Mouse (Mus musculus) layer of hippocampus, adult 2 months (tissue): ENCODE measurements around the gene Ift27. TPM values are rescaled to one million over a fixed set of nuclear protein-coding genes. Genes with fewer than 3 reads are reported as not detected.

Experiments
- DNase-seq, 2 experiments: peaks; one replicate each; pipeline ENCODE4 v3.0.0; 2022; ENCODE audit warnings: low spot score in 2 of 2
- H3K27ac ChIP-seq: fragments of 200-600 bp; 2 replicates; pipeline ENCODE4 v1.8.1; 2022
- H3K4me3 ChIP-seq: fragments of 200-600 bp; 2 replicates; pipeline ENCODE4 v1.8.1; 2022; ENCODE audit warnings: mild to moderate bottlenecking
- CTCF ChIP-seq: fragments of 200-600 bp; conservative IDR thresholded peaks from 2 replicates; pipeline ENCODE4 v1.8.1; 2022; ENCODE audit warnings: antibody characterized with exemption, mild to moderate bottlenecking, moderate library complexity
- total RNA-seq, 2 experiments: library from RNA; stranded (reverse); gene quantifications; 2 replicates each; pipeline ENCODE4 v1.2.3; 2021

Gene Ift27
- total RNA-seq, 2 experiments from 2014 or later, result 22.7 to 23.3 TPM

GRCm38 (mm10) chr15:78185609-78186008 lies 11.7 kb upstream of the Ift27 start:
- TF ChIP-seq CTCF, result no peak

GRCm38 (mm10) chr15:78184855-78185254 lies 10.9 kb upstream of the Ift27 start:
- Histone ChIP-seq H3K27ac (no peak overlapping the region), H3K4me3 (no peak overlapping the region)
- peak in 1 of 2 experiments; percentile 63 for DNase-seq
- TF ChIP-seq CTCF, result peak; percentile 71

More at GRCm38 (mm10) chr15:78185609-78186008, 11.7 kb upstream of the Ift27 start:
- no peak for DNase-seq
- Histone ChIP-seq H3K27ac (no peak overlapping the region), H3K4me3 (no peak overlapping the region)

GRCm38 (mm10) chr15:78181701-78182405 lies 7.9 kb upstream of the Ift27 start:
- H3K4me3 ChIP-seq, result no peak overlapping the region
- peak; percentile 54 to 63 for DNase-seq
- H3K27ac ChIP-seq, result peak overlapping the region; percentile 85
- TF ChIP-seq CTCF, result no peak

- H3K4me3 ChIP-seq, result no peak overlapping the region
- no peak overlapping the region for H3K27ac ChIP-seq
- no peak for DNase-seq
- TF ChIP-seq CTCF, result no peak
Observed at GRCm38 (mm10) chr15:78179775-78180174, 5.9 kb upstream of the Ift27 start.

- Histone ChIP-seq H3K27ac (no peak overlapping the region), H3K4me3 (no peak overlapping the region)
- peak; percentile 93 for TF ChIP-seq CTCF
- DNase-seq, result peak; percentile 75 to 89
Observed at GRCm38 (mm10) chr15:78178397-78178796, 4.5 kb upstream of the Ift27 start.

- DNase-seq, result no peak
- Histone ChIP-seq H3K4me3 (no peak overlapping the region), H3K27ac (peak overlapping the region; percentile 52; the same call in 1 of the 2 replicates)
- TF ChIP-seq CTCF, result no peak
Observed at GRCm38 (mm10) chr15:78177257-78177656, 3.4 kb upstream of the Ift27 start.

GRCm38 (mm10) chr15:78174887-78175245 lies 959 bp upstream of the Ift27 start:
- no peak for DNase-seq
- peak overlapping the region; percentile 61 for H3K4me3 ChIP-seq
- H3K27ac ChIP-seq, result peak overlapping the region; percentile 96
- TF ChIP-seq CTCF, result no peak

GRCm38 (mm10) chr15:78172899-78173817 lies 749 bp downstream of the Ift27 start:
- no peak for TF ChIP-seq CTCF
- Histone ChIP-seq H3K4me3 (peak overlapping the region; percentile 73), H3K27ac (peak overlapping the region; percentile 82)
- DNase-seq, result no peak

GRCm38 (mm10) chr15:78172256-78172898 lies 1.5 kb downstream of the Ift27 start:
- H3K27ac ChIP-seq, result no peak overlapping the region; the same call in 1 of the 2 replicates
- H3K4me3 ChIP-seq, result peak overlapping the region; percentile 73
- peak; percentile 40 to 64 for DNase-seq
- TF ChIP-seq CTCF, result peak; percentile 71

- DNase-seq, result no peak
- no peak overlapping the region for H3K4me3 ChIP-seq
- H3K27ac ChIP-seq, result no peak overlapping the region; the same call in 1 of the 2 replicates
- peak; percentile 28 for TF ChIP-seq CTCF
Observed at GRCm38 (mm10) chr15:78171651-78172050, 2.3 kb downstream of the Ift27 start.

- Histone ChIP-seq H3K4me3 (no peak overlapping the region), H3K27ac (no peak overlapping the region)
- TF ChIP-seq CTCF, result no peak
- DNase-seq, result no peak
Observed at GRCm38 (mm10) chr15:78170708-78171107, 3.2 kb downstream of the Ift27 start.

GRCm38 (mm10) chr15:78169566-78169965 lies 4.3 kb downstream of the Ift27 start:
- Histone ChIP-seq H3K27ac (no peak overlapping the region), H3K4me3 (no peak overlapping the region)
- peak; percentile 51 to 78 for DNase-seq
- TF ChIP-seq CTCF, result no peak

GRCm38 (mm10) chr15:78165292-78165691 lies 8.6 kb downstream of the Ift27 start:
- Histone ChIP-seq H3K27ac (no peak overlapping the region), H3K4me3 (no peak overlapping the region)
- TF ChIP-seq CTCF, result no peak
- DNase-seq, result no peak
